Mouse (Mus musculus) urinary bladder, postnatal 36 days (tissue): ENCODE results near the gene Sh3bp4.

Experiments
- DNase-seq, 2 experiments: peaks; one replicate each; pipeline ENCODE4 v3.0.0; 2022; ENCODE audit warnings: low spot score in 2 of 2, mixed read lengths in 1 of 2

Sh3bp4 gene

GRCm38 (mm10) chr1:89124076-89124475 lies 53.9 kb downstream of the Sh3bp4 start:
- no peak for DNase-seq

GRCm38 (mm10) chr1:89127163-89127562 lies 56.9 kb downstream of the Sh3bp4 start:
- DNase-seq, result no peak

- DNase-seq, result no peak
Observed at GRCm38 (mm10) chr1:89130429-89130828, 60.2 kb downstream of the Sh3bp4 start.

GRCm38 (mm10) chr1:89131018-89131540 lies 60.9 kb downstream of the Sh3bp4 start:
- DNase-seq, result no peak

- DNase-seq, result peak; percentile 43 to 79
Observed at GRCm38 (mm10) chr1:89131707-89132106, 61.5 kb downstream of the Sh3bp4 start.

DNA sequence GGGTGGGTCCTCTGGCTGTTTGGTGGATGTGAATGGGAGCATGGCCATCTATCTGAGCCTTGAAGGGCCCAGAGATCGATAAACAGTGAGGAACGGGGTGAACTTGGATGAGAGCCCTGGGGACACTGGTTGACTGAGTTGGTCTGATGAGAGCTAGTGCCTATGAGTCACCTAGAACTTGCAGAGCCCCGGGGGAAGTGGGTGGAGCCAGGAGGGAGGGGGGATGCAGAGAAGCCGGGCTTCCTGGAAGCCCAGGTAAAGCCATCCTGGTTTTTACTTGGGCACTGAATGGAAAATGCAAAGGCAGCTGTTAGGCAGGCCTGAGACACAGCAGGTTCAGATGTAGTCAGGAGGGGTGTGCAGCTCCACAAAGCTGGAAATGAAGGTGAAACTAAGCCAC lies 63.1 kb downstream of the Sh3bp4 start:
- peak in 1 of 2 experiments; percentile 49 for DNase-seq

DNA sequence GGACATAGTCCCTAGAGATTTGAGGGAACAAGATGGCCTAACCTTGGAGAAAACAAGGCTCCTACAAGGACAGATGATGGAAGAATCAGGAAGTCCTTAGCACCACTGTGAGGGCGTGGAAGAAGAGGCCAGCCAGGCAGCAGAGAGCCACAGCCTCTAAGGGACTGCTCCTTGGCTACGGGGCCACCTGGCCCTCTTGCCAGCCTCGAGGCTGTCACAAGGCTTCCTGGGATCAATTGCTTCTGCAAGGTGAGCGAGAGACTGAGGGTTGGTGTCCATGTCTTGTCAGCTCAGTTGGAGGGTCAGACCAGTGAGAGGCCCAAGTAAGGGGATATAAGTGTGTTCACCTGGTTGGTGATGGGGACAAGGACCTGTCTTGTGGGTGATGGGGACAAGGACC lies 63.5 kb downstream of the Sh3bp4 start:
- DNase-seq, result no peak

DNA sequence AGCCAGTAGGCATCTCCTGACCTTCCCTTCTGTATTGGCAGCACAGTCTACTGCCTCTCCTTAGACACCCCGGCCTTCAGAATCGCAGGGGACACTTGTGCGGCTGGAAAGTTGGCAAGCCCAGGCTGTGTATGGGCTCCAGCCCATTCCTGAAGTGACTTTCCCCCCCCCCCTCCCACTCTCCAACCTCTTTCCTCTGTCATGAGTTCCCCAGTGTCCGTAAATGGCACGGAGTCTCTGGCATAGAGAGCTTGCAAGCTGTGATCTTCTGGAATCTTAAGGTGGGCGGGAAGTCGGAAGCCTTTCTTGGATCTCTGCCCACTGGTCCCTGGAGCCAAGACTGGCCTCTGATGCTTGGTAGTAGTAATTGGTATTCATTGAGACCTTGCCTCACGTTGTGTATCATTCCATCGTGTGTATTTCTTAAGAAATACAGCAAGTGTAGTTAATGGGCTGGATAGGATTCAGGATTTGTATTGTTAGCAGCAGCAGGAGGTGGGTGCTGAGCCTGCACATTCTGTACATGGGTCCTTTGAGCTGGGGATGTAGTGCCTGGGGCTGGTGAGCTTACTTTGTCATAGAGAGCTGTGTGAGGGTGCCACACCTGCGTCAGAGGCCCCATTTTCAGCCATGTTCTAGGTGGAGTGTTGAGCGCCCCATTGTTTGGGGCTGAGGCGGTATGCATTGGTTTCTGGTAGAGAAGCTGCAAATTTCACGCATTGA lies 66.0 kb downstream of the Sh3bp4 start:
- peak in 1 of 2 experiments; percentile 43 for DNase-seq

DNA sequence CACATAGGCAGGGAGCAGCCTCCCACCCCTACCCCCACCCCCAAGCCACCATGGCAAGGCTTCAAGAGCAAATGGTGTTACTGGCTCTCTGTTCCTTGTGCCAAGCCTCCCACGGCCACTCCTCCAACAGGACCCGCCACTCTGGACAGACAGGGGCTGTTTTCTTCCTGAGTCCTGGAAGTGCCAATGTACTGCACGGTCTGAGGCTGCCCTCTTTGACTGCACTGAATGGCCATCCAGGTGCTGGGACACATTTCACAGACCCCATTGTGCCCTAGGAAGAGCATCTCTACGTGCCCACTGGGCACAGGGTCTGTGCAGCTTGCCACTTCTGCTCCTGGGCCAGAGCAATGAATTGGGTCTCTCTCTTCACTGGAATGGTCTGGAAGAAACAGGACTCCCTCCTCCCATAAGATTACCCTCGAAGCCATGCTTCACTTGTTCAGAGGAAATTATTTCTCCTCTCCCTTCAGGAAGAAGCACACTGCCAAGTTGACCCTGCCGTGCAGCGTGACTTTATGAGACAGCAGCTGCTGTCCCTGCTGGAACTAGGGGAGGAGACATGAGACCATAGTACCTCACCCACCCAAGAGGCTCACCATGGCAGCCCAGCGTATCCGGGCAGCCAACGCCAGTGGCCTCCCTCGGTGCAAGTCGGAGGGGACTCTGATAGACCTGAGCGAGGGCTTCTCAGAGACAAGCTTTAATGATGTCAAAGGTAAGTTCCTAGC lies 67.0 kb downstream of the Sh3bp4 start:
- no peak for DNase-seq

DNA sequence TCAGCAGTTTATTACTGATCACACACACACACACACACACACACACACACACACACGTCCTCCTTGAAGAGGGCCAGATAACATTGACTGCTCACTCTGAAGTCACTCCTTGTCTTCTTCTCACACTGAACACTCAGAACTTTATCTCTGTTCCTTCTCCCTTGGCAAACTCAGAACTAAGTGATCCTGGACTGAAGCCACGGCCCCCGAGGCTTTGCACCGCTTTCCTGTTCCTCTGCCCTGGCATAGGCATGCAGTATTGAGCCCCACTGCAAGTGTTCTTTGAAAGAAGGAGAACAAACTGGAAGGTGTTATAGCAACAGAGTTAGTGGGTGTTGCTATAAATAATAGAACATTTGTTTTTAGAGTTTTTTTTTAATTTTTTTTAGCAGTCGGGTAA lies 68.1 kb downstream of the Sh3bp4 start:
- DNase-seq, result no peak

- no peak for DNase-seq
Observed at GRCm38 (mm10) chr1:89140113-89140512, 69.9 kb downstream of the Sh3bp4 start.

DNA sequence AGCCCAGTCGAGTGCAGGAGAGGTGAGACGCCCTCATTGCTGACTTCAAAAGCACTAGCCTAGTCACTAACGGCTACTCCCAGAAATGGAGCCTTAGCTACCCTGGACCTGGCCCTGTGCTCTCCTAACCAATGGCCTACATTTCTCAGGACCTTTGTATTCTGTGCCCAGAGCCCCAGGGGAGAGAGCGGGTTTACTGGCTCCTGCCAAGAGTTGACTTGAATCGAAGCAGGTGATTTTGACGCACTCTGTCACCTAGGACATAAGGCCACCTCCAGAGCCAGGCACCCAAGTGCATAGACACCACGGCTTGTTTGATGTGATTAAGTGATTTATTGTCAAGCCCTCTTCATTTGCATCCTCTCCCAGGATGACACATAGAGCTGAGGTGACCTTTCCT lies 80.9 kb downstream of the Sh3bp4 start:
- no peak for DNase-seq

- no peak for DNase-seq
Observed at GRCm38 (mm10) chr1:89152576-89152975, 82.4 kb downstream of the Sh3bp4 start.

GRCm38 (mm10) chr1:89153203-89153602 lies 83.0 kb downstream of the Sh3bp4 start:
- DNase-seq, result no peak

DNA sequence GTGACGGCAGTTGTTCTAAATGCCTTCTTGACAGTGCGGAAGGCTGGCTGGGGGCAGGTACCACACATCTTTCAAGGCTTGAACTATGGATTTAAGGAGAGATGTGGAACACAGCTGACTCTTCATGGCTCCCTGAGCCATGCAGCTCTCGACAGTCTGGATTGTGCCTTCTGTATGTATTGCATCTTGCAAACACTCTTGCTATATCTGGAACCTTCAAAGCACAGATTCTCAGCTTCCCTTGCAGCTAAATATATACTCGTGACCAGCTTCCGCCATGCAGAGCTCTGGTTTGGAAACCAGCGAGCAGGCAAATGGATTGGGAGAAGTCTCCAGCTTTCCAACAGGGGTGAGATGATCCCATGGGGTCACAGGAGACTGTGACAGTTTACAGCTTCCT lies 93.3 kb downstream of the Sh3bp4 start:
- no peak for DNase-seq

GRCm38 (mm10) chr1:89164281-89164680 lies 94.1 kb downstream of the Sh3bp4 start:
- no peak for DNase-seq

GRCm38 (mm10) chr1:89164685-89165084 lies 94.5 kb downstream of the Sh3bp4 start:
- no peak for DNase-seq

- DNase-seq, result peak in 1 of 2 experiments; percentile 41
Observed at GRCm38 (mm10) chr1:89166814-89167249, 96.6 kb downstream of the Sh3bp4 start.

DNA sequence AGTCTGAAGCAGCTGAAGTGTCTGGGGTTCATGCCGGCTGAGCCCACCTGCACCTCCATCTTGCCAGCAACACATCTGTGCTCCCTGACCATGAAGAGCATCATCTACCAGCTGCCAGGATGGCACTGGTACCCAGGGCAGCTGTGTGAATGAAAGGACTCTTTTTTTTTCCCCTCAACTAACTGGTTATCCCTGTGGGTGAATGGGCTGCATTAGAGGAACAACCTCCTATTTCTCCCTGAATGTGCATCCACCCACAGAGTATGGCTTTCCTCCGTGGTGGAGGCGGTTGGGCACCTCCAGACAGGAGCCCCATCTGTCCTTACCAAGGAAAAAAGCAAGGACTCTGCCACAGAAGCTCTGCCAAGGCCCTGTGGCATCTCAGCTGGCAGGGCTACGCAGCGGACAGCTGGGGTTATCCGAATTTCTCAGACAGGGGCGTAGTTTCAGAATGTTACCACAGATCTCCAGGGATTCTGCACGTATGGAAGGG lies 101.1 kb downstream of the Sh3bp4 start:
- no peak for DNase-seq

GRCm38 (mm10) chr1:89174621-89175020 lies 104.4 kb downstream of the Sh3bp4 start:
- no peak for DNase-seq

- peak in 1 of 2 experiments; percentile 34 for DNase-seq
Observed at GRCm38 (mm10) chr1:89175355-89175754, 105.1 kb downstream of the Sh3bp4 start.

GRCm38 (mm10) chr1:89183261-89183831 lies 113.1 kb downstream of the Sh3bp4 start:
- DNase-seq, result peak in 1 of 2 experiments; percentile 51
